Mouse (Mus musculus) liver, adult 2 months (tissue): Measurements from ENCODE around the gene Gm13697.
"Not testable (repeated sequence)": the region's sequence is repeated elsewhere in the genome, so short reads cannot be mapped to it uniquely, and the experiment has no call there.

Experiments used
- CTCF ChIP-seq: fragments of 200-500 bp; IDR thresholded peaks from 2 replicates; pipeline ENCODE4 v1.5.1; 2011; ENCODE audit warnings: low read depth, low read length, control low read depth
- POLR2A ChIP-seq: fragments of 200-500 bp; IDR thresholded peaks from 2 replicates; pipeline ENCODE4 v1.6.1; 2011; ENCODE audit warnings: low read length, control low read depth; ENCODE audit not compliant: insufficient read depth; ENCODE audit errors: extremely low read depth

DNA sequence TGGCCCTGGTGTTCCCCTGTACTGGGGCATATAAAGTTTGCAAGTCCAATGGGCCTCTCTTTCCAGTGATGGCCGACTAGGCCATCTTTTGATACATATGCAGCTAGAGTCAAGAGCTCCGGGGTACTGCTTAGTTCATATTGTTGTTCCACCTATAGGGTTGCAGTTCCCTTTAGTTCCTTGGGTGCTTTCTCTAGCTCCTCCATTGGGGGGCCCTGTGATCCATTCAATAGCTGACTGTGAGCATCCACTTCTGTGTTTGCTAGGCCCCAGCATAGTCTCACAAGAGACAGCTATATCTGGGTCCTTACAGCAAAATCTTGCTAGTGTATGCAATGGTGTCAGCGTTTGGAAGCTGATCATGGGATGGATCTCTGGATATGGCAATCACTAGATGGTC is 10.0 kb downstream of the Gm13697 start:
- TF ChIP-seq CTCF, POLR2A: not testable (repeated sequence)
